In the genomic region with DNA sequence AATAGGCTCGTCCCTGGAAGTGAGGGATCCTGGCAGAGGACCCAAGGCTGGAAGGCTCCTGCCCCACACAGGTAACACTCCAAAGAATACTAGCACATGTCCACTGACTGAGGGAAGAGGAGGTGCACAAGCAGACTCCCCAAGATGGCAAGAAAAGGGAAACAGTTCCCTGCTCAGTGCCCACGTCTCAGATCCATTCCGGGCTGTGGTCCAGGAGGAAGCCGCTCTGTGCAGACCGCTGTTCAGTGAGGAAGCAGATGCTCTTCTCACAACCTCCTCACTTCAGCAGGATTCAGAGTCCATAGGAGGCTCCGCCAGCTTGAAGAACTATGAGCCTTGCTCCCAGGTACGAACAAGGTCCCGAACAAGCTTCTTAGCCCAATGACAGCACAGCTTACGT, we compare ENCODE assay signal across 23 mouse cellular contexts. TPM values are rescaled to one million over a fixed set of nuclear protein-coding genes. Genes with fewer than 3 reads are reported as not detected.
A peak's percentile ranks its signal among the peaks of the same experiment; 100 is the strongest.
DNase-seq lines count a peak whose midpoint lies in the region; ATAC-seq lines count a peak whose summit lies in the region.
"Had no signal": no experiment of that assay in that cellular context is flagged by ENCODE, and none has a peak within 500 bp of the region (broad histone marks: within the 10 kb centered on the region; RNA-seq: fewer than 3 reads in every experiment).

No protein-coding gene starts in this region.

- WGBS in embryonic facial prominence, embryonic 10.5 days, result 93% methylated on average over 9 of the region's 9 CpGs
- WGBS in midbrain, embryonic 11.5 days, result 96% methylated on average over 9 of the region's 9 CpGs

- ATAC-seq in midbrain, embryonic 11.5 days (ENCODE audit: low FRiP score), result no peak
- ATAC-seq: activated CD4-positive, CD25-positive, alpha-beta regulatory T cell, adult 4 months; Patski had no signal

- no peaks in the 10 kb centered on the region for H3K9me3 ChIP-seq in embryonic facial prominence, embryonic 10.5 days
- H3K9me3 ChIP-seq in midbrain, embryonic 11.5 days (ENCODE audit: control insufficient read depth, low read length), result no peaks in the 10 kb centered on the region
- H3K9me3 ChIP-seq: embryonic facial prominence, embryonic 13.5 days; heart, embryonic 15.5 days; hindbrain, embryonic 10.5 days; limb, embryonic 13.5 days had no signal

- no peak overlapping the region for H3K4me3 ChIP-seq in embryonic facial prominence, embryonic 10.5 days
- no peak overlapping the region for H3K4me3 ChIP-seq in midbrain, embryonic 11.5 days (ENCODE audit: low read depth, low read length)
- H3K4me3 ChIP-seq: embryonic facial prominence, embryonic 13.5 days; heart, embryonic 15.5 days; hindbrain, embryonic 10.5 days; limb, embryonic 13.5 days had no signal

- peaks cover 82% of the 10 kb centered on the region for H3K36me3 ChIP-seq in embryonic facial prominence, embryonic 10.5 days (replicated peaks)
- peaks cover 27% of the 10 kb centered on the region for H3K36me3 ChIP-seq in midbrain, embryonic 11.5 days (ENCODE audit: control insufficient read depth, insufficient read depth, low read length)

- no peak overlapping the region for H3K9ac ChIP-seq in midbrain, embryonic 11.5 days (ENCODE audit: low read length)
- H3K9ac ChIP-seq: embryonic facial prominence, embryonic 13.5 days; heart, embryonic 15.5 days; limb, embryonic 13.5 days; liver, embryonic 14.5 days had no signal

- no peaks in the 10 kb centered on the region for H3K27me3 ChIP-seq in embryonic facial prominence, embryonic 10.5 days (replicated peaks; ENCODE audit: low read depth, poor library complexity, severe bottlenecking)
- H3K27me3 ChIP-seq in midbrain, embryonic 11.5 days (ENCODE audit: control insufficient read depth, insufficient read depth, low read length), result no peaks in the 10 kb centered on the region
- H3K27me3 ChIP-seq: embryonic facial prominence, embryonic 13.5 days; heart, embryonic 15.5 days; limb, embryonic 13.5 days; Patski had no signal

- peak; percentile 88 for DNase-seq in right cerebral cortex, adult 18-20 months
- no peak for DNase-seq in right cerebral cortex, postnatal 4 days
- DNase-seq in left cerebral cortex, adult 18-20 months (ENCODE audit: low spot score in 2 of 2), result peak; percentile 77 to 85
- DNase-seq in right cerebral cortex, adult 2 months (ENCODE audit: low spot score in 2 of 2), result peak; percentile 72 to 77
- no peak for DNase-seq in embryonic facial prominence, embryonic 10.5 days (ENCODE audit: low spot score)
- DNase-seq in midbrain, embryonic 11.5 days (ENCODE audit: low spot score, missing footprints), result no peak
- DNase-seq in testis, postnatal 10 days (ENCODE audit: low spot score), result no peak
- DNase-seq: adrenal gland, postnatal 14 days; cerebellum, adult 18-20 months; heart, adult 18-20 months; kidney, adult 8-10 months; kidney, postnatal 36 days; midbrain, embryonic 14.5 days; retina, postnatal 1 day had no signal

- H3K4me2 ChIP-seq in midbrain, embryonic 11.5 days, result no peak overlapping the region
- H3K4me2 ChIP-seq: embryonic facial prominence, embryonic 13.5 days; heart, embryonic 15.5 days; limb, embryonic 13.5 days had no signal

- H3K27ac ChIP-seq in embryonic facial prominence, embryonic 10.5 days (replicated peaks), result no peak overlapping the region
- H3K27ac ChIP-seq in midbrain, embryonic 11.5 days (ENCODE audit: low read depth, low read length), result no peak overlapping the region
- H3K27ac ChIP-seq: embryonic facial prominence, embryonic 13.5 days; heart, embryonic 15.5 days; hindbrain, embryonic 10.5 days; limb, embryonic 13.5 days; liver, embryonic 14.5 days had no signal

- no peaks in the 10 kb centered on the region for H3K4me1 ChIP-seq in embryonic facial prominence, embryonic 10.5 days
- no peaks in the 10 kb centered on the region for H3K4me1 ChIP-seq in midbrain, embryonic 11.5 days (ENCODE audit: control insufficient read depth, insufficient read depth, low read length)
- H3K4me1 ChIP-seq: embryonic facial prominence, embryonic 13.5 days; hindbrain, embryonic 10.5 days; limb, embryonic 13.5 days had no signal

RNA-seq across cellular contexts. Expression of a gene that starts 13.6 kb away (rescaled TPM):
- under 1 TPM; 0.23 to 0.26 TPM for total RNA-seq in left cerebral cortex, adult 18-20 months (2021)
- polyA plus RNA-seq in embryonic facial prominence, embryonic 10.5 days (2016; fragmentation: Nextera tagmentation; extraction: Ambion mirVana), result 0.16 TPM in 1 of 2 replicates, not detected in the other
- 0.10 TPM in 1 of 2 replicates, not detected in the other for polyA plus RNA-seq in midbrain, embryonic 11.5 days (2014; fragmentation: Nextera tagmentation; extraction: Ambion mirVana)
- total RNA-seq: adrenal gland, postnatal 14 days; heart, adult 18-20 months; megakaryocyte progenitor cell, adult 5-6 weeks had no signal
- polyA plus RNA-seq: activated CD4-positive, CD25-positive, alpha-beta regulatory T cell, adult 4 months; C2C12; midbrain, embryonic 14.5 days; Patski had no signal

RNA-seq across cellular contexts. Expression of a gene that starts 21.1 kb away (rescaled TPM):
- total RNA-seq in left cerebral cortex, adult 18-20 months (2021), result 10 to 100 TPM; 49.2 to 53.4 TPM
- 80.9 and 86.6 TPM in 2 replicates for polyA plus RNA-seq in embryonic facial prominence, embryonic 10.5 days (2016; fragmentation: Nextera tagmentation; extraction: Ambion mirVana)
- 30.4 and 32.6 TPM in 2 replicates for polyA plus RNA-seq in midbrain, embryonic 11.5 days (2014; fragmentation: Nextera tagmentation; extraction: Ambion mirVana)

RNA-seq across cellular contexts. Expression of a gene that starts 44.2 kb away (rescaled TPM):
- 10 to 100 TPM; 18.7 to 21.7 TPM for total RNA-seq in left cerebral cortex, adult 18-20 months (2021)
- polyA plus RNA-seq in embryonic facial prominence, embryonic 10.5 days (2016; fragmentation: Nextera tagmentation; extraction: Ambion mirVana), result 9.8 and 13.0 TPM in 2 replicates
- 9.8 and 11.3 TPM in 2 replicates for polyA plus RNA-seq in midbrain, embryonic 11.5 days (2014; fragmentation: Nextera tagmentation; extraction: Ambion mirVana)

RNA-seq across cellular contexts. Expression of a gene that starts 48.0 kb away (rescaled TPM):
- total RNA-seq in left cerebral cortex, adult 18-20 months (2021), result 1 to 10 TPM; 6.8 to 8.5 TPM
- polyA plus RNA-seq in embryonic facial prominence, embryonic 10.5 days (2016; fragmentation: Nextera tagmentation; extraction: Ambion mirVana), result 29.9 and 35.3 TPM in 2 replicates
- 15.3 and 17.3 TPM in 2 replicates for polyA plus RNA-seq in midbrain, embryonic 11.5 days (2014; fragmentation: Nextera tagmentation; extraction: Ambion mirVana)
- total RNA-seq: megakaryocyte progenitor cell, adult 5-6 weeks had no signal
- polyA plus RNA-seq: activated CD4-positive, CD25-positive, alpha-beta regulatory T cell, adult 4 months had no signal

Comparison
In these comparisons a context has a peak if more than half of its experiments do, and no peak if none do; other contexts are left out.
1. DNase-seq: peak in right cerebral cortex, adult 18-20 months (single experiment), left cerebral cortex, adult 18-20 months (2 of 2) and right cerebral cortex, adult 2 months (2 of 2); none in right cerebral cortex, postnatal 4 days (single experiment), embryonic facial prominence, embryonic 10.5 days (single experiment), midbrain, embryonic 11.5 days (single experiment) and testis, postnatal 10 days (single experiment).